Mouse (Mus musculus) mature B cell (primary cell): Measurements from ENCODE around the gene Asb16.

Experiments used
- in situ Hi-C: fragments of 300-500 bp; cut with MboI; formaldehyde crosslinking; loops from 2 replicates; pipeline ENCODE4 v1.14.3; 2019

Gene Asb16

GRCm38 (mm10) chr11:102268520-102269244 lies at the start of gene Asb16:
Gene Asb16 (plus strand): TSS chr11:102268743.
- in situ Hi-C loops, result no loop called here

- in situ Hi-C loops, result no loop called here
Observed at GRCm38 (mm10) chr11:102218783-102219182, 49.8 kb upstream of the Asb16 start.

- in situ Hi-C loops, result no loop called here
Observed at GRCm38 (mm10) chr11:102219247-102219993, 49.1 kb upstream of the Asb16 start.

- in situ Hi-C loops, result no loop called here
Observed at GRCm38 (mm10) chr11:102219994-102220346, 48.6 kb upstream of the Asb16 start.

- in situ Hi-C loops, result no loop called here
Observed at GRCm38 (mm10) chr11:102220451-102220850, 48.1 kb upstream of the Asb16 start.

- in situ Hi-C loops, result no loop called here
Observed at GRCm38 (mm10) chr11:102221243-102221953, 47.1 kb upstream of the Asb16 start.

- in situ Hi-C loops, result no loop called here
Observed at GRCm38 (mm10) chr11:102221954-102222351, 46.6 kb upstream of the Asb16 start.

- in situ Hi-C loops, result no loop called here
Observed at GRCm38 (mm10) chr11:102223166-102223565, 45.4 kb upstream of the Asb16 start.

GRCm38 (mm10) chr11:102224686-102225085 lies 43.9 kb upstream of the Asb16 start:
- in situ Hi-C loops, result loop anchor here (5.0 kb wide), 1 partner anchor 37 kb away; the partner anchor contains the start of genes G6pc3 and Lsm12

- in situ Hi-C loops, result loop anchor here (5.0 kb wide), 1 partner anchor 38 kb away; the partner anchor contains the start of genes G6pc3 and Lsm12
Observed at GRCm38 (mm10) chr11:102225221-102225620, 43.3 kb upstream of the Asb16 start.

- in situ Hi-C loops, result loop anchor here (5.0 kb wide), 1 partner anchor 39 kb away; the partner anchor contains the start of genes G6pc3 and Lsm12
Observed at GRCm38 (mm10) chr11:102226067-102226978, 42.2 kb upstream of the Asb16 start.

- in situ Hi-C loops, result loop anchor here (5.0 kb wide), 1 partner anchor 40 kb away; the partner anchor contains the start of genes G6pc3 and Lsm12
Observed at GRCm38 (mm10) chr11:102227270-102228190, 41.0 kb upstream of the Asb16 start.

- in situ Hi-C loops, result loop anchor here (5.0 kb wide), 1 partner anchor 41 kb away; the partner anchor contains the start of genes G6pc3 and Lsm12
Observed at GRCm38 (mm10) chr11:102228191-102228545, 40.4 kb upstream of the Asb16 start.

- in situ Hi-C loops, result loop anchor here (5.0 kb wide), 1 partner anchor 41 kb away; the partner anchor contains the start of genes G6pc3 and Lsm12
Observed at GRCm38 (mm10) chr11:102228646-102229268, 39.8 kb upstream of the Asb16 start.

GRCm38 (mm10) chr11:102229331-102229953 lies 39.1 kb upstream of the Asb16 start:
- in situ Hi-C loops, result loop anchor here (5.0 kb wide), 1 partner anchor 42 kb away; the partner anchor contains the start of genes G6pc3 and Lsm12

GRCm38 (mm10) chr11:102230006-102230741 lies 38.4 kb upstream of the Asb16 start, which contains the start of gene Hdac5:
Gene Hdac5 (minus strand): TSS chr11:102230166.
- in situ Hi-C loops, result no loop called here

- in situ Hi-C loops, result no loop called here
Observed at GRCm38 (mm10) chr11:102236022-102236421, 32.5 kb upstream of the Asb16 start.

- in situ Hi-C loops, result no loop called here
Observed at GRCm38 (mm10) chr11:102240636-102241035, 27.9 kb upstream of the Asb16 start.
